Mouse (Mus musculus) thymus, postnatal 25 days (tissue): Measurements from ENCODE around the gene Adgrl3.
"Not testable (repeated sequence)": the region's sequence is repeated elsewhere in the genome, so short reads cannot be mapped to it uniquely, and the experiment has no call there.

Source experiments
- DNase-seq: peaks from one replicate; pipeline ENCODE4 v3.0.0; 2022

Adgrl3 gene

GRCm38 (mm10) chr5:81436375-81436774 lies 416.4 kb downstream of the Adgrl3 start:
- DNase-seq, result no peak

GRCm38 (mm10) chr5:81442150-81442549 lies 422.2 kb downstream of the Adgrl3 start:
- no peak for DNase-seq

- DNase-seq, result no peak
Measured at GRCm38 (mm10) chr5:81465971-81466370, 446.0 kb downstream of the Adgrl3 start.

- DNase-seq, result no peak
Measured at GRCm38 (mm10) chr5:81474681-81475080, 454.7 kb downstream of the Adgrl3 start.

DNA sequence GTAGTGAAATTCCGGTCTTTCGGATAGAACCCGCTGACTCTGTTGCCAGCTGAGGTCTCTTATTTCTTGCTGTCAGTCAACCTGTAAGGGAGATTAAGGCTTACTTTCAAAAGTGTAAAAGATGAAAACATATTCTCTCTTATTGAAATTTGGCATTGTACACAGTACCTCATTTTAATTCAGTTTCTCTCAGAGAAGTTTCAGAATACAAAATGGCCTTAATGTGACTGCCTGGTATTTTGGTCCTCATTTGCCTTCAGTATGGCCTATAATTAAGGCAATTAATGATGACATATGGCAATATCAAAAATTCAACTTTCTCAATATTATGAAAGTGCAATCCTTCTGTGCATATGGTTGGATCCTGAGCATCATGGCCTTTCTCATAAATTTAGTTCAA lies 455.5 kb downstream of the Adgrl3 start:
- no peak for DNase-seq

- no peak for DNase-seq
Measured at GRCm38 (mm10) chr5:81475971-81476606, 456.2 kb downstream of the Adgrl3 start.

GRCm38 (mm10) chr5:81480911-81481310 lies 461.0 kb downstream of the Adgrl3 start:
- DNase-seq, result no peak

- DNase-seq, result no peak
Measured at GRCm38 (mm10) chr5:81483890-81484289, 464.0 kb downstream of the Adgrl3 start.

DNA sequence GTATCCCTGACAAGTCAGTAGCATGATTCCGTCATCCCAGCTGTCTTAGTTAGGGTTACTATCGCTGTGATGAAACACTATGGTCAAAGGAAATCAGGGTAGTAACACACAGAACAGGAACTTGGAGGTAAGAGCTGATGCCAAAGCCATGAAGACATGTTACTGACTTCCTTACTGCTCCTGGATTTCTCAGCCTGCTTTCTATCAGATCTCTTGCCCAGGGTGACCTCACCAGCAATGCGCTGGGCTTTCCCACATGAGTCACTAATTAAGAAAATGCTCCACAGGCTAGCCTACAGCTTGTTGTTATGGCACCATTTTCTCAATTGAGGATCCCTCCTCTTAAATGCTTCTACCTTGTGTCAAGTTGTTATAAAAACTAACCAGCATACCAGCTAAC lies 481.1 kb downstream of the Adgrl3 start:
- no peak for DNase-seq

- no peak for DNase-seq
Measured at GRCm38 (mm10) chr5:81518720-81519496, 499.0 kb downstream of the Adgrl3 start.

- DNase-seq, result no peak
Measured at GRCm38 (mm10) chr5:81519497-81520382, 499.8 kb downstream of the Adgrl3 start.

- DNase-seq, result no peak
Measured at GRCm38 (mm10) chr5:81522760-81523159, 502.8 kb downstream of the Adgrl3 start.

- no peak for DNase-seq
Measured at GRCm38 (mm10) chr5:81524532-81524961, 504.6 kb downstream of the Adgrl3 start.

- no peak for DNase-seq
Measured at GRCm38 (mm10) chr5:81525326-81525725, 505.4 kb downstream of the Adgrl3 start.

DNA sequence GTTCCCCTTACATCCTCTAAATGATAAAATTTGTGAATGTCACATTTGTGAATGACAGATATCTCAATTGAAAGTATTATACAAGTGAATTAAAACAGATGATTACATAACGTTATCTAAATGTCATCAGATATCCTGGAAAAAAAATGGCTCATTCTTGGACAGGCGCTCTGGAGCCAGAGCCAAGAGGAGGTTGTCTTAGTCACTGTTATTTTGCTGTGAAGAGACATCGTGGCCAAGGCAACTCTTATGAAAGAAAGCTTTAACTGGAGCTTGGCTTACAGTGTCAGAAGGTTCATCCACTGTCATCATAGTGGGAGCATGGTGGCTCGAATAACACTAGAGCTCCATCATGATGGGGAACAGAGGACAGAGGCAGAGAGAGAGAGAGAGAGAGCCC lies 511.7 kb downstream of the Adgrl3 start:
- DNase-seq, result no peak

GRCm38 (mm10) chr5:81550211-81550610 lies 530.3 kb downstream of the Adgrl3 start:
- DNase-seq, result no peak

GRCm38 (mm10) chr5:81555149-81555548 lies 535.2 kb downstream of the Adgrl3 start:
- not testable (repeated sequence) for DNase-seq

- DNase-seq, result no peak
Measured at GRCm38 (mm10) chr5:81556008-81556407, 536.1 kb downstream of the Adgrl3 start.

GRCm38 (mm10) chr5:81558965-81559364 lies 539.0 kb downstream of the Adgrl3 start:
- no peak for DNase-seq

DNA sequence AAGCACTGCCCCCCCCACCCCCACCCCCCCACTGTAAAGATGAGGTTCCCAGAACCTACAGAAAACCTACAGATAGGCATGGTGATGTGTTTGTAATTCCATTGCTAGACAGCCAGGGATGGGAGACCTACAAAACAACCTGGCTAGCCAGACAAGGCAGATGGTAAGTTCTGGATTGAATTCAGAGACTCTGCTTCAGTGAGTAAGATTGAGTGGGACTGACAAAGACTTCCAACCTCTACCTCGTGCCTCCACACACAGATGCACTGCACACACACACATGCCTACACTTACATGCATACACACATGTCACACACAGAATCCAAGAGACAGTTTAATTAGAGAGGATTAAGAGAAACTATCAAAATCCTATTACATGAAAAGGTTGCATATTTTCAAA lies 544.4 kb downstream of the Adgrl3 start:
- no peak for DNase-seq

DNA sequence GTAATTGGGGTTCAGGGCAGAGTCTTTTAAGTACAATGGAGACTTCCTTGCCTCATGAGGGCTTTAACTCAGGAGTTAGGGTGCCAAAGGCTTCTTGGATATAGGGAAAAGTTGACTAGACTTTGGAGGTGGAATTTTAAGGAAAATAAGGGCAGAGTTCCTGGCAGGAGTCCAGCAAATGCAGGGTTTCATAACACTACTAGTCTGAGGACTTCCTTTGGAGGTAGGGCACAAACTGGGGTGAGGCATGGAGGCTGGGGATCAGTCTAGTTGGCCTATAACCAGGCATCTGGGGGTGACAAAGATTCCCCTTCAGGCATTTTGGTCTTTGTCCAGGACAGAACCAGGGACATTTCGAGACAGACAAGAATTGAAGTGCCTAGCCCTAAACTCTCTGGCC lies 546.6 kb downstream of the Adgrl3 start:
- no peak for DNase-seq

GRCm38 (mm10) chr5:81568743-81569142 lies 548.8 kb downstream of the Adgrl3 start:
- no peak for DNase-seq

GRCm38 (mm10) chr5:81582886-81583285 lies 562.9 kb downstream of the Adgrl3 start:
- DNase-seq, result no peak
